Mouse (Mus musculus) thymus, adult 18-20 months (tissue): ENCODE data around the gene Znhit1.

Source experiments
- DNase-seq, 2 experiments: peaks; one replicate each; pipeline ENCODE4 v3.0.0; 2022; ENCODE audit warnings: mixed read lengths in 2 of 2

The Znhit1 gene

DNA sequence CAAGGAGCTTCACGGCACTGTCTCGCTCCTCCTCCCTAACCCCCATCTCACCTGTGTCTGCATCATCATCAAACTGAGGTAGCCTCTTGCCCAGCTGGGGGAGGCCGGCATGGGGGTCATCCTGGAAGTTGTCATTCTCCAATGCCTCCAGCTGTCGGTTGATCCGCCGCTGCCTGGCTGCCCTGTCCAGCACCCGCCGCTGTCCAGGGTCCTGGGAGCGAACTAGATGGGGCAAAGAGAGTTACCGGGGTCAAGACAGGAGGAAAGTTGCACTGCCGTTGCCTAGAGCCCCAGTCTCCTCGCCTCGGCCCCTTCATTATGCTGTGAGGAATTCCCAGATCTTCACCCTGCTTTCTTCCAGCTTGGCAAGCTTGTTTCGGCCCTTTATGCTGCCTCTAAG lies 3.0 kb downstream of the Znhit1 start:
- DNase-seq = no peak

DNA sequence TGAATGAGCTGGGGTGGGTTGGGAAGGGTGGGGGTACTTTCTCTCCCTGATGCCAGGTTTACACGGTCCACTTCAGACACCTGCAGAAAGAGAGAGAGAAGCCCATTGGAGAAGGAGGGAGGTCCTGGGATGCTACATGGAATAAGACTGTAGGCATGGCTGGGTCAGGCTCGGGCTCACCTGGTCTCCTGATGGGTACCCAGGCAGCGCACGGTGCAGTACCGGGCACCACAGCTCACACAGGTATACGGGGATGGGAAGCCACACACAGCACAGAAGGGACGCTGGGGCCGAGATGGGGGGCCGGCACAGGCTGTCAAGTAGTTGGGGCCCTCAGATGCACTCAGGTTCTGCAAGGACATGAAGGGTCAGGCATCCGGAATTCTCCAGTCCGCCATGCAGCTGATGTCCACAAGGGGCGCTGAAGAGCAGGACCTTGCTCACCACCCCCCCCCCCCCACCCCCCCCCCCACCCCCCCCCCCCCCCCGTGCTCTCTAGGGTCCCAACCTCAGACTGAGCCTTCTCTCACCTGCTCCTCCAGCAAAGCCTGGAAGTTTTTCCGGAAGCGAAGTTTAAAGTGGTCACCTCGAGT lies 5.4 kb downstream of the Znhit1 start:
- DNase-seq = no peak

DNA sequence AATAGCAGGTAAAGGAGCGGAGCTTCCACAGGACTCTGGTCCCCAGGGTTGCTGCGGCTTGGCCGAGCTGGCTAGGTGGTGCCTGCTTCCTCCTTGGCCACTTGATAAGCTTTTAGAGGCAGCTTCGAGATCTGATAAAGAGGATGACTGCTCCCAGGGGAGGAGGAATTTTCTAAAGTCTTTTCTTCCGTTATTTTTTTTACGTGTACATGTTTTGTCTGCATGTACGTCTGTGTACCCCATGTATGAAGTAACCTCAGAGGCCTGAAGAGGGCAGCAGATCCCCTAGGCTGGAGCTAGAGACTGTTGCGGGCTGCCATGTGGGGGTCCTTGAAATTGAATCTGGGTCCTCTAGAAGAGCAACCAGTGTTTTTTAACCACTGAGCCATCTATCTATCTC lies 6.8 kb downstream of the Znhit1 start:
- DNase-seq = no peak

DNA sequence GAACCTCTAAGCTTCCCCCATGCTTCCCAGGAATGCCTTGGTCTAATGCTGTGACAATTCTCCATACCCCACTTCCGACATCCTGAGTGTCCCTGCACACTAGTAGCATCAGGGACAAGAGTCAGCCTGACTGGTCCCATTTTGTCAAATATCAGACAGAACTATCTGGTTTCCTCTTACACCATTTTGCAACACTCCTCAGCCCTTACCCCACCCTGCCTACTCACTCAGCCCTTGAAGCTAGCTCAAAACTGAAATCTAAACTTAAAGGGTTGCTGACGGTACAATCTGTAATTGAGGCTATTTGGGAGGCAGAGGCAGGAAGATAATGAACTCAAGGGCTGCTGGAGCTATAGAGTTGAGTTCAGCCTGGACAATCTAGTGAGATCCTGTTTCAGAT lies 8.1 kb downstream of the Znhit1 start:
- DNase-seq = no peak

DNA sequence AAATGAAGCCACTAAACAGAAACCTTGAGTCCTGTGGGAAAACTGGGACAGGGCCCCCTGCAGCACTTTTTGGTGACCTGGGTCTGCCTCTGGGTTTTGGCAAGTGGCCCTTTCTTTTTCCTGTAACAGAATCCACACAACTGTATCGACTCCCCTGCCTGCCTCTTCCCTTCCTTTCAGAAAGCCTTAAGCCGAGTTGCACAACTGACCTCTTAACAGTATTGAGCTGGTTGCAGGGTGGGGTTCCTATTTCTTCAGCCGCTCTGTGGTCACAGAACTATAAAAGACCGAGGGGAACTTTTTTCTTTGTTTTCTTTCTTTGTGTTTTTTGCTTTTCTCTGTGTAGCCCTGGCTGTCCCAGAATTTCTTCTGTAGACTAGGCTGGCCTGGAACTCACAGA lies 10.1 kb downstream of the Znhit1 start:
- DNase-seq = no peak

DNA sequence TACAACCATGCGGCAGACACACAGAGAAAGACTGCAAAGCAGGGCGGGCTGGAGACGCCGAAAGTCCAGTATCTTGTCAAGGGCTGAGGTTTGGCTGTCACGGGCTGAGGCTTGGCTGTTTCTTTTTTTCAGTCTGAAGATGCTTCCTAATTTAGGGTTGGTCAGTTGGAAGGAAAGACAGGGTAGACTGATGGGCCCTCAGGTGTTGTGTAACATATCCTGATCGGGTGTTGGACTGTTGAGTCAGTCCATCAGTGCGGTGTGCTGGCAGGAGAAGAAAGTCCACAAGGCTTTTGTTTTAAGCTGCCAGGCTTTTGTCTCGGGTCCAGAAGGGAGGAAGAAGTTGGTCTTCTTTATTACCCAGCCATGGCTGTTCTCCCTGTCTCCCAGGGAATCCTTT lies 14.2 kb downstream of the Znhit1 start:
- no peak for DNase-seq

DNA sequence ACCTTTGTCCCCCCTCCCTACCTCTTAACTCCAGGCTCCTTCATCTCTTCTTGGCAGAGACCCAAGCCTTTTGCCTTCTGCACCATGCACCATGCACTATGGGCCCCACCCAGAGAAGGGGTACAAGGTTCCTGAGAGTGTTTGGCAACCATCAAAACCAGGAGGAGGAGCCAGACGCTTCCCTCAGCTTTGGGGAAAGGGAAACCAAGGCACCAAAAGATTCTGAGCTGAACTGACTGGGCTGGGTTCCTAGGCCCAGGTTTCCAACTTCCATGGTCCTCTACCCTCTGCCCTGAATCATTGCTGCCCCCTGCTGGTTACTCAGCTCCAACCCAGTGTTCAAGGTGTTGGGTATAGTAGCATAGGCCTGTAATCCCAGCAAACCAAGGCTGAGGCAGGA lies 17.1 kb downstream of the Znhit1 start:
- DNase-seq = peak; percentile 27 to 38

DNA sequence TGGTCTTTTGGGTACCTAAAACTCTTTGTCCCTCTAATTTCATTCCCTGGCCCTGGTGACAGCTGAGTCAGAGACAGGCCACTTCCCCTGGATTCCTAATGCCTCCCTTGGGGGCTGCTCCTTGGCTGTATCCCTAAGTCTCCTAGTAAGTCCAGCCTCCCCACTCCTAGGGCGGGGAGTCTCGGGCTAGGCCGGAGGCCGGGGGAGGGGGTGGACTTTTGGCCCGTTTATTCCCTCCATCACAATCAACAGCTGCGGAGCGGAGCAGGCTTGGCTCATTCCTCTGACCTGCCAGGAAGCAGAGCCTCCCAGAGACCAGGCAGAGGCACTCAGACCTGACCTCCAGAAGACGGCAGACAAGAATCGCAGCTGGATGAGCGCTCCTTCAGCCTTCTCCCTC lies 20.2 kb downstream of the Znhit1 start:
- no peak for DNase-seq

DNA sequence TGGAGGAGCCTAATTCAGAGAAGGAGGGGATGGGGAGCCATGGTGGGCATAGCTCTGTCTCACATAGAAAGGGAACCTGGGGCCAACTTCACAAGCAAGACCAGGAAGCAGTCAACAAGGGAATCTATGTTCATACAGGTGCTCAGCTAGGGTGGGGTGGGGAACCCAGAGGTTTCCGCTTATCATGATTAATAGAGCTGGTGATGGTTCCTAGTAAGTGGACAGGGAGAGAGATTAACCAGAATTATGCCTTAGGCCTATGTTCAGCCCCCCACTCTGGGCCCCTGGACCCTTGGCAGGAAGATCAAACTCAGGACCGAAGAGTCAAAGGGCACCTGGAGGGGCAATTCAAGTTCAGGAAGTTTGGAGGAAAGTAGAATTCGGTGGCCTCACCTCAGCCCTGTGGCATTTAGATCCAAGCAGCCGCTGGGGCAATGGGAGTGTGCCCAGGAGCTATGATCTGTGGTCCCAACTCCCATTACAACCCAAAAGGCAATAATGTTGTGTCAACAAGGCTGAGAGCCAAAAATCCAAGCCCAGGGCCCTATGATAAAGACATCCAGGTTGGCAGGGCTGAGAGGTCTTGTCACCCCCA lies 20.9 kb downstream of the Znhit1 start:
- no peak for DNase-seq

DNA sequence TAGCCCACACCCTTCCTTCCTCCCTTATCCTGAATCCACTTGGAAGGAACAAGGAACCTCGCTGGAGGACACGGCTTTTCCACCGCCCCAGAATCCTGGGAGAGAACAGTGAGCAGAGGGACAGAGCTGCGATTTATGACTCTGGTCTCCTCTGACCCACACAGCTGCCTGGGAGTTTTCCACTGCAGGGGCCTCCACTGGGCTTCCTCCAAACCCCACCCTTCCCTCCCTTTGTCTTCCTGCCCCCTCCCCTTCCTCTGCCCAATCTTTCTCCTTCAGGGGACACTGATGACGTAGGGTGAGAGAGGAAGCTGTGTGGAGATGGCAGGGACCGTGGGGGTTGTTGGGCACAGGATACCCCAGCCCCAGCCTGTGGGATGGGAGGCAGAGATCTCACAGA lies 21.5 kb downstream of the Znhit1 start, which contains the start of gene Cldn15:
TSS of gene Cldn15 (plus strand) at position 286 of the 400 bp plus-strand sequence.
- DNase-seq = no peak

DNA sequence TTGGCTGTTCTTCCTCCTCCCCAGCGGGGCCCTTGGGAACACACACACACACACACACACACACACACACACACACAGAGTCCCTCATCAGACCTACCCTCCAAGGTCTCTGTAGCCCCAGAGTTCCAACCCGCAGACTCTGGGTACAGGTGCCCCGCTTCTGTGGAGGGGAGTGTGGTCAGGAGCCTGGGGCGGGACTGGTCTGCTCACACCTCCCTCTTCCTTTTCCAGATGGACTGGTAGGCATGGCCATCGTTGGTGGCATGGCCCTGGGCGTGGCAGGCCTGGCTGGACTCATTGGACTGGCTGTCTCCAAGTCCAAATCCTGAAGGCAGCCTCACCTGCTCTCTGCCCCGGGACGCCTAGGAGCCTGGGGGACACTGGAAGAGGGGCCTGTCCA lies 22.1 kb downstream of the Znhit1 start:
- no peak for DNase-seq

DNA sequence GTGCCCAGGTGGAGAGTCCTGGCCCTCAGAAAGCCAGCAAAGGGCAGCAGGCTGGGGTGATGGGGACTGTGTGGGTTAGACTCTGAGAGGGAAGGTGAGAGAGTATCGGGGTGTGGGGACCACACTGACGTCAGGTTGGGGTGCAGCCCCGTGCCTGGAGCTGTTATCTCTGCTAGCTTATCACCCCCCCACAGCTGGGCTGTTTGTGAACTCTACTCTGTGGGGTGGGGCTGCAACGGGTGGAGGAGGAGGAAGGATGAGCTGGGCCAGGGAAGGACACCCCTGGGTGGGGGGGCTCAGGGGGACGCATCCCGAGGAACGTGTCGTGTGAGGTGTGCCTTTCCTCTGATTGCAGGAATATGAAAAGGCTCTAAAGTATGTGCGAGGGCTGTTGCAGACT lies 22.6 kb downstream of the Znhit1 start:
- no peak for DNase-seq

DNA sequence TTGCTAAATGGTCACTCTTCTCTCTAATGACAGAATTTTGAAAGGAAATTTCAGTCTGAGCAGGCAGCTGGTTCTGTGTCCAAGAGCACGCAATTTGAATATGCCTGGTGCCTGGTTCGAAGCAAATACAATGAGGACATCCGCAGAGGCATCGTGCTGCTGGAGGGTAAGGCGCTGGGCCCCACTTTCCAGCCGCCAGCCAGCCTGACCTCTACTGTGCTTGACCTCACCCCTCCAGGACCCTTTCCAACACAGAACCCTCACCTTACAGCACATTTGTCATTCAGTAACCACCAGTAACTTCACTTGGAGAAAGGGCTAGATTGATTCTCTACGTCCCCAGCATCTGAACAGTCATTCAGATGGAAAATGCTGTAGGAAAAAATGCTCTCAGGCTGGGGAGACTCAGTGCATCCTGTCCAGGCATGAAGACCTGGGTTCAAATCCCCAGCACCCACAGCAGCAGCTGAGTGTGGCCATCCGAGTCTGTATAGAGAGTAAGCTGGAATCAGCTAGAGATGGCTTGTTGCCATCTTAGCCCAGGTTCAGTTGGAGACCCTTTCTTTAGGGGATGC lies 24.8 kb downstream of the Znhit1 start:
- no peak for DNase-seq

DNA sequence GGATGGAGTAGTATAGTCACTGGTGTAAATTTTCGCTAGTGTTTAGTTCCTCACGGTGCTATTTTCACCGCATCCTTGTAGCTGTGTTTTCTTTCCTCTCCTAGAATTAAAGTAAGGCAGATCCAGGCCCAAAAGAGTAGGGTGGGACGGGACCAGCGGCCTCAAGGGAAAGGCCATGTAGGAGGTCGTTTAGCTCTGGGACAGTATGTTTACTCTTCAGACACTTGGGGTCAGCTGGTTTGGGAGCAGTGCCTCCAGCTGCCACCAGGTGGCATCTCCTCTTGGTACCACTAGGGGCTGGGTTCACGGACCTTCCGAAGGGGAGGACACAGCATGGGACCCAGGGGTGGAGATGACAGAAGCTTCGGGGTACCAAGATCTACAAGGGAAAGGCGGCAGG lies 25.3 kb downstream of the Znhit1 start:
- peak; percentile 59 to 72 for DNase-seq

DNA sequence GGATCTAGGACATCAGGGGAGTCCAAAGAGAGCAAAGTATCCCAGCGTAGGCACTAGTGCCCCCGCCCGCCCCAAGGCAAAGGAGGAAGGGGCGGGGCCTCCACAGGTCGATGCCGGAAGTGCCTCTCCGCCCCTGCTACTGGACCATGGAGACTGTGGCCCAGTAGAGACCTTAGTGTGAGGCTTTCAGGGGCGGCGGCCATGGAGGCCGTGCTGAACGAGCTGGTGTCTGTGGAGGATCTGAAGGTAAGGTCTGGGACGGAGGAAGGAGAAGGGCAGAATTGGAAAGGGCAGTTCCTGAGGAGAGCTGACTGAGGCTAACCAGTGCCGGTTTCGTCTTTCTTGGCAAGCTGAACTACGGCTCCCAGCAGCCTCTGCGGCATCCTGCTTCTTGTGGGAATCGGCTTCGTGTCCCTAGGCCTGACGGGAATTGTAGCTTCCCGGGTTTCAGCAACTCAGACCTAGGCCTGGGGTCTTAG lies 25.8 kb downstream of the Znhit1 start:
- peak; percentile 79 to 85 for DNase-seq

DNA sequence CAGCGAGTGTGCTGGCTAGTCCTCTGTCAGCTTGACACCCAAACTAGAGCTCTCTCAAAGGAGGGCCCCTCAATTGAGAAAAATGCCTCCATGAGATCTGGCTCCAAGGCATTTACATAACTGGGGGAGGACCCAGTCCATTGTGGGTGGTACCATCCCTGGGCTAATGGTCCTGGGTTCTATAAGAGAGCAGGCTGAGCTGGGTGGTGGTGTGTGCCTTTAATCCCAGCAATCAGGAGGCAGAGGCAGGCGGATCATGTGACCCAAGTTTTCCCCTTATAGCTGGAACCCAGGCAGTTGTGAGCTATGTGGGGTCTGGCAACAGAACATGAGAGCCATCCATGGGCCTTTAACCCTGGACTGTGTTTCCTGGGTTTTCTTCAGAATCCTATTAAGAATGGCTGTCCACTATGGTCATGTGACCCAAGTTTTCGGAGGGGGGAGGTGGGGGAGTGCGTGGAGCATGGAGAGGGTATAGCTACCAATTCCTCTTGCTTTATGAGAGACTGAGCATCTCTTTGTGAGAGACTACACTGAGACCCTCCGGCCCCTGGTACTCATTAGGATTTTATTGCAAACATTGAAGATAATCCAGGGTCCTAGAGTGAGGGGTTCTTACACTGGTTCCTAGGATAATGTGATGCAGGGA lies 26.4 kb downstream of the Znhit1 start:
- DNase-seq = no peak

DNA sequence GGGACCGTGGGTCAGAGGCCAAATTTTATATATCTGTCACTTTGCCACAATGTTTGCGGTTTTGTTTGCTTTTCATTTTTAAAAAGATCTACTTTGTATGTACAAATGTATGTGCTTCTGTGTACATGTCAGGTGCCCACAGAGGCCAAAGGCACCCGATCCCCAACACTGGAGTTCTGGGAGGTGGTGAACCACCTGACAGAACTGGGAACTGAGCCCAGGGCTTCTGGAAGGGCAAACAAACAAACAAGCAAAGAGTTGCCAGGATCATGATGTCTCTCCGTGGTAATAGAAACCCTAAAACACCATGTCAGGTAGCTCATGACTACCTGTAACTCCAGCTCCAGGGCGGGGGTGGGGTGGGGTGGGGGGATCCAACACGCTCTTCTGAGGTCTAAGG lies 27.8 kb downstream of the Znhit1 start:
- no peak for DNase-seq

DNA sequence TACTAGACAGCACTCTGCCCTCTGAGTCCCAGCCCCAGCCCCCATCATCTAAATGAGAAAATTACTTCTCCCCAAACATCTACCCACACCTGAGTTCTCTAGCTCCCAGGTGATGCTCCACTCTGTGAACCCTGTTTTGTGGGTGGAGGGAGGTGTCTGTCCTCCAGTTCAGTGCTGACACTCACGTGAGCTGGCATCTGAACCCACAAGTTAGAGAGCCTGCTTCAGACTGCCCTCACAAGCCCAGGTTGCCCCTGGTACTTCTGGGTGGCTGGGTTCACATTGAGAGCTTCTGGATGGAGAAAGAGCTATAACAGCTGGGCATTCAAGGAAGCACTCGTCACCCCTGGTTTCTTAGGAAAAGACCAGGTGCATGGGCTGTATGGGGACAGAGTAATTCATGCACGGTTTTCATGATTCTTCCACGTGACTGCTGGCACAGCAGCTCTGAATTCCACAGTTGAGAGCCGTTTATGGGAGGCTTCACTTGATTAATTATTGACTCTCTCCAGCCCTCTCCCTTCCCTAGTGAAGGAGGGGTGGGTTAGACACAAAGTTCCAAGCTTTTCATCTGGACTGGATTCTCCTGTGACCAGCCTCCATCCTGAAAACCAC lies 28.7 kb downstream of the Znhit1 start:
- no peak for DNase-seq

DNA sequence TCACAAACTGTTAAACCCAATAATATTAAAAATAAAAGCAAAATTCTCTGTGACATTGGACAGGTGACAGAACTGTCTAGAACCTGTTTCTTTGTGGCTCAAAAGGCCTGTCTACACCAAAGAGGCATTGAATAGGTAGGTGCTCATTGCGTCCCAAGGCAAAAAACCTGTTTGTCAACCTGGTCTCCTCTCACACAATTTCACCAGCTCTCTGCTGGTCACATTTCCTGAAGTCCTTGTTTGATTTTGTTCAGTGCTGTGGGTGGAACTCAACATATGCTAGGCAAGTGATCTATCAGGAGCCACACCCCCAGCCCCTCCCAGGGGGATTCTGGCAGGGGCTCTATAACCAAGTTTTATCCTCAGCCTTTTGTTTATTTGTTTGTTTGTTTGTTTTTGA lies 30.6 kb downstream of the Znhit1 start:
- DNase-seq = no peak

DNA sequence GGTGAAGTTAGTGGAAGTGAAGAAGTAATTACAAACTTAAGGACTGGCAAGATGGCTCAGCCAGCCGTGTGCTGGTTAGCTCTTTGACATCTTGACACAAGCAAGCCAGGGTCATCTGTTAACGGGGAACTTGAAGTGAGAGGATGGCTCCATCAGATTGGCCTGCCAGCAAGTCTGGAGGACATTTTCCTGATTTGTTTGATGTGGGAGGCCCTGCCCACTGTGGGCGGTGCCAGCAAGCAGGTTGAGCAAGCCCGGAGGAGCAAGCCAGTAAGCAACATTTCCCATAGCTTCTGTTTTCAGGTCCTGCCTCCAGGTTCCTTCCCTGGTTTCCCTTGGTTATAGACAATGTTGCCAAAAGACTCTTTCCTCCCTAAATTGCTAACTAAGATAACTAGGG lies 32.2 kb downstream of the Znhit1 start:
- DNase-seq = no peak

DNA sequence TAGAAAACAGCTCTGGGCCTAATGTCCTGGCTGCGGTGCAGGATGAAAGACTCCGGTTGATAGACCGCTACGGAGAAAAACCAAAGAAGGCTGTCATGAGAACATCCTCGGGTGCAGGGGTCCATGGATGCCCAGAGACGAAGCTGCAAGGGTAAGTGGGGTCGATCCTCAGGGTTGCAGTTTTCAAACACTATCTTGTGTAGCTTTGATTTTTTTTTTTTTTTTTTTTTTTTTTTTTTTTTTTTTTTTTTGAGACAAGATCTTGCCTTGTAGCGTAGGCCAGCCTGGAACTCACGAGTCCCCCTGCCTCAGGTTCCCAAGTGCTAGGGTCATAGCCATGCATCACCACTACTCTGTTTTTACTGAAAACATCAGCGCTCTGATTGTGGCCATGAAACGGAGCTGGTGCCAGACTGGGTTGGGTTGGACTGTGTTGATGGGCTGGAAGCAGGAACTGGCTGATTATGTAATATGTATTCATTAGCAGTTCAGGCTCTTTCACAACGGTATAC lies 34.3 kb downstream of the Znhit1 start:
- no peak for DNase-seq

DNA sequence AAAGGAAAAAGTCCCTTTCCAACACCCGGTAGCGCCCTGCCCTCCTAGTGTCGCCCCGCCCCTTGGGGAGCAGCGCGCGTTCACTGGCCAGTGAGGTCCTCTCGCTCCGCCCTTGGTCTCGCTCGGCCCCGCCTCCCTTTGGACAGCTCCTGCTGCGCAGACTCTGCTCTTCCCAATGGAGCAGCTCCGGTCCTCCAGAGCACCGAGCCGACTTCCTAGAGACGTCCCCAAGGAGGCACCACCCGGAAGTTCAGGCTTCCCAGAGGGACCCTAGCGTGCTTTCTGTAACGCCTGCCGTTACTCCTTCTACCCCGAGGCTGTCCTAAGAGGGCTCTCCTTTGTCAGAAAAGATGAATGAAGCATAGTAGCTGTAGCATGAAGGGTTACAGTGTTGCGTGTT lies 34.8 kb downstream of the Znhit1 start, which contains the start of gene Fis1:
TSS of gene Fis1 (plus strand) at position 261 of the 400 bp plus-strand sequence.
- DNase-seq = peak; percentile 77 to 80

DNA sequence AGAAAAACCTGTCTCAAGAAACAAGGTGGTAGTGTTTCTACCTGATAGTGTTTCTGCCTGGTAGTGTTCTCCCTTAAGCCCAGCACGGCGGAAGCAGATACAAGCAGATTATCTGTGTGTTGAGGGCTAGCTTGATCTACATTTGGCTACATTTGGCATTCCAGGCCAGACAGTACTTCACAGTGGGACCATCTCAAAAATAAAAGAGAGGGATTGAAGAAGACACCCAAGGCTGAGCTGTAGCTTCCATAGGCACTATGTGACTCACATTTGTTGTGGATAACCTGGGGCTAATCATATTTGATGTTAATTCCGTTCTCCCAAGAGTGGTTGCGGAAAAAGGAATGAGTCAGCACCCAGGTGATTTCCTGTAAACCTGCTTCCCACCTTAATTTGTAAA lies 35.7 kb downstream of the Znhit1 start:
- no peak for DNase-seq
